Mouse (Mus musculus) CH12.LX (cell line): Measurements from ENCODE around the gene Pcdh9. TPM values are rescaled to one million over a fixed set of nuclear protein-coding genes. Genes with fewer than 3 reads are reported as not detected.

Experiments
- DNase-seq: peaks from one replicate; pipeline ENCODE4 v3.0.0-alpha.2; 2013; ENCODE audit errors: extremely low read depth
- H3K27ac ChIP-seq: 2 replicates; pipeline ENCODE4 v1.5.1; 2012; ENCODE audit warnings: low read depth, mild to moderate bottlenecking, control low read depth, moderate library complexity; ENCODE audit not compliant: insufficient read depth
- H3K27me3 ChIP-seq: replicated peaks from 2 replicates; pipeline ENCODE3; 2012; ENCODE audit warnings: inconsistent platforms
- H3K36me3 ChIP-seq, 2 experiments: replicated peaks in 1 of 2; 2 replicates each; pipeline versions ENCODE3 to v1.6.1; 2012; ENCODE audit warnings: inconsistent platforms in 1 of 2, low read length in 1 of 2, mild to moderate bottlenecking in 1 of 2, mixed read lengths in 1 of 2, moderate library complexity in 1 of 2; ENCODE audit not compliant: control insufficient read depth in 1 of 2, insufficient read depth in 1 of 2
- H3K4me1 ChIP-seq, 2 experiments: 2 replicates each; pipeline ENCODE4 v1.6.1; 2012; ENCODE audit warnings: inconsistent platforms in 1 of 2, moderate library complexity in 1 of 2; ENCODE audit not compliant: insufficient read depth in 2 of 2, control insufficient read depth in 1 of 2
- H3K4me2 ChIP-seq: 2 replicates; pipeline ENCODE4 v1.6.1; 2012; ENCODE audit warnings: low read depth, mild to moderate bottlenecking, control low read depth; ENCODE audit not compliant: poor library complexity, insufficient read depth, severe bottlenecking
- H3K4me3 ChIP-seq, 3 experiments: fragments of 150-350 bp in 1 of 3; sonication (generic) in 1 of 3; replicated peaks in 1 of 3; 2 replicates each; pipeline versions ENCODE3 to v1.5.1; 2011 to 2012; ENCODE audit warnings: low read depth in 2 of 3, low read length in 2 of 3, mild to moderate bottlenecking in 2 of 3, moderate library complexity in 2 of 3, control low read depth in 1 of 3, improper control_type of control experiment in 1 of 3, inconsistent platforms in 1 of 3, mixed read lengths in 1 of 3; ENCODE audit not compliant: poor library complexity in 1 of 3
- H3K79me2 ChIP-seq: replicated peaks from 2 replicates; pipeline ENCODE4 v1.6.1; 2012; ENCODE audit warnings: mild to moderate bottlenecking, moderate library complexity; ENCODE audit not compliant: control insufficient read depth, poor library complexity, insufficient read depth, severe bottlenecking; ENCODE audit errors: extremely low read depth
- H3K9ac ChIP-seq: 2 replicates; pipeline ENCODE4 v1.6.1; 2012; ENCODE audit warnings: low read depth, mild to moderate bottlenecking, control low read depth, moderate library complexity; ENCODE audit not compliant: insufficient read depth
- H3K9me3 ChIP-seq: replicated peaks from 2 replicates; pipeline ENCODE3; 2012; ENCODE audit warnings: low read length, inconsistent platforms, mixed read lengths
- BHLHE40 ChIP-seq: IDR thresholded peaks from 2 replicates; pipeline ENCODE4 v1.6.1; 2011; ENCODE audit warnings: mild to moderate bottlenecking, low read depth, low read length, improper control_type of control experiment
- CHD1 ChIP-seq: IDR thresholded peaks from 2 replicates; pipeline ENCODE4 v1.6.1; 2012; ENCODE audit warnings: low read depth, low read length, improper control_type of control experiment, inconsistent platforms
- CHD2 ChIP-seq: IDR thresholded peaks from 2 replicates; pipeline ENCODE4 v1.6.1; 2011; ENCODE audit warnings: low read length, improper control_type of control experiment
- ELF1 ChIP-seq: IDR thresholded peaks from 2 replicates; pipeline ENCODE4 v1.6.1; 2014; ENCODE audit warnings: low read depth, mild to moderate bottlenecking, inconsistent platforms, low read length, improper control_type of control experiment
- ETS1 ChIP-seq: conservative IDR thresholded peaks from 2 replicates; pipeline ENCODE4 v1.6.1; 2012; ENCODE audit warnings: low read depth, mild to moderate bottlenecking, inconsistent platforms, low read length, improper control_type of control experiment, moderate library complexity
- GABPA ChIP-seq: IDR thresholded peaks from 2 replicates; pipeline ENCODE4 v1.6.1; 2012; ENCODE audit warnings: low read depth, low read length, improper control_type of control experiment, inconsistent platforms; ENCODE audit not compliant: insufficient replicate concordance
- HCFC1 ChIP-seq: IDR thresholded peaks from 2 replicates; pipeline ENCODE4 v1.6.1; 2012; ENCODE audit warnings: low read depth, mild to moderate bottlenecking, inconsistent platforms, low read length, improper control_type of control experiment
- IRF4 ChIP-seq: IDR thresholded peaks from 2 replicates; pipeline ENCODE4 v1.6.1; 2014; ENCODE audit warnings: low read depth, mild to moderate bottlenecking, inconsistent platforms, low read length, improper control_type of control experiment
- JUN ChIP-seq: IDR thresholded peaks from 2 replicates; pipeline ENCODE4 v1.6.1; 2011; ENCODE audit warnings: low read depth, mild to moderate bottlenecking, low read length, improper control_type of control experiment, moderate library complexity; ENCODE audit not compliant: insufficient read depth
- MAFK ChIP-seq: IDR thresholded peaks from 2 replicates; pipeline ENCODE4 v1.6.1; 2011; ENCODE audit warnings: low read length, improper control_type of control experiment; ENCODE audit not compliant: insufficient replicate concordance
- MYC ChIP-seq: IDR thresholded peaks from 2 replicates; pipeline ENCODE4 v1.6.1; 2011; ENCODE audit warnings: low read depth, mild to moderate bottlenecking, improper control_type of control experiment, low read length
- PAX5 ChIP-seq: IDR thresholded peaks from 2 replicates; pipeline ENCODE4 v1.6.1; 2012; ENCODE audit warnings: low read length, inconsistent platforms, mixed read lengths
- SIN3A ChIP-seq: IDR thresholded peaks from 2 replicates; pipeline ENCODE4 v1.6.1; 2012; ENCODE audit warnings: low read length, improper control_type of control experiment, inconsistent platforms
- USF1 ChIP-seq: IDR thresholded peaks from 2 replicates; pipeline ENCODE4 v1.6.1; 2014; ENCODE audit warnings: low read depth, mild to moderate bottlenecking, inconsistent platforms, low read length, improper control_type of control experiment
- USF2 ChIP-seq: conservative IDR thresholded peaks from 2 replicates; pipeline ENCODE4 v1.6.1; 2011; ENCODE audit warnings: low read depth, low read length, improper control_type of control experiment
- ZKSCAN1 ChIP-seq: IDR thresholded peaks from 2 replicates; pipeline ENCODE4 v1.6.1; 2012; ENCODE audit warnings: low read depth, inconsistent platforms, low read length, improper control_type of control experiment, borderline replicate concordance
- ZNF384 ChIP-seq: IDR thresholded peaks from 2 replicates; pipeline ENCODE4 v1.6.1; 2012; ENCODE audit warnings: low read depth, low read length, improper control_type of control experiment, inconsistent platforms
- dilution Hi-C: fragments of 300-500 bp; cut with MboI; formaldehyde crosslinking; loops from 2 replicates; pipeline ENCODE4 v1.14.3; 2020; ENCODE audit warnings: low sequenced_read_pairs; ENCODE audit not compliant: extremely low pct_unique_long_range_greater_than_20kb, extremely low pct_ligation_motif_present
- in situ Hi-C: fragments of 300-500 bp; cut with MboI; formaldehyde crosslinking; loops from 3 replicates; pipeline ENCODE4 v1.14.3; 2019; ENCODE audit warnings: low sequenced_read_pairs, low pct_ligation_motif_present, low pct_unique_long_range_greater_than_20kb, mixed read lengths
- polyA plus RNA-seq: library from polyadenylated mRNA; unstranded; fragments of >175 nt; gene quantifications from 2 replicates; pipeline ENCODE4 v1.2.1, GENCODE M21; 2012; ENCODE audit warnings: low read depth; ENCODE audit not compliant: insufficient read length
- total RNA-seq, 2 experiments: library from RNA; depleted of rRNA; stranded (reverse); fragments of 300-350 nt in 1 of 2; fragments of >200 nt in 1 of 2; gene quantifications; 2 replicates each; pipeline ENCODE4 v1.2.3; 2012 to 2014

Gene Pcdh9
- total and polyA plus RNA-seq, 3 experiments: not detected

DNA sequence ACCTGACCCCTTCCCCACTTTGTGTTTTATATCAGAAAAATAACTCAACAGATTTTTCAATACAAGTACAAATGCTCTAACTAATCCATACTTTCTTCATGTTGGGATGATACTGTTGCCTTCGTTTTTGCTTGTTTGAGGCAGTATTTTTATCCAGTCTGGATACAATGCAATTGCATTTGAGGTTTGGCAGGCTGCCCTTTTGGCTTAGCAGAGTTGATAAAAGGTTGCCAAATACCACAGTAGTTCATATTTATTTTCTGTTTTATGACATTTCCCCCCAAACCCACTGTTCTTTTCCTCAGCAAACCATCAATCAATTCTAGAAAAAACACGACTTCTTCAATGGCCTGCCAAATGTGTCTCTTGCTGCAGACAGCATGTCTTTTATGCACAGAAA lies 415.5 kb downstream of the Pcdh9 start:
- H3K4me3 ChIP-seq: no peak overlapping the region
- dilution Hi-C loops: no loop called here
- in situ Hi-C loops: no loop called here
- H3K9ac ChIP-seq: no peak overlapping the region
- no peak overlapping the region for H3K27ac ChIP-seq
- no peaks in the 10 kb centered on the region for H3K36me3 ChIP-seq
- peaks cover 22% of the 10 kb centered on the region for H3K9me3 ChIP-seq
- H3K27me3 ChIP-seq: no peaks in the 10 kb centered on the region
- H3K4me1 ChIP-seq: no peaks in the 10 kb centered on the region
- no peak for DNase-seq
- TF ChIP-seq SIN3A (no peak), MAFK (no peak), ELF1 (no peak), HCFC1 (no peak), MYC (no peak), ETS1 (no peak), CHD2 (no peak), IRF4 (no peak), ZNF384 (no peak), USF1 (no peak)
- no peaks in the 10 kb centered on the region for H3K79me2 ChIP-seq
- no peak overlapping the region for H3K4me2 ChIP-seq

DNA sequence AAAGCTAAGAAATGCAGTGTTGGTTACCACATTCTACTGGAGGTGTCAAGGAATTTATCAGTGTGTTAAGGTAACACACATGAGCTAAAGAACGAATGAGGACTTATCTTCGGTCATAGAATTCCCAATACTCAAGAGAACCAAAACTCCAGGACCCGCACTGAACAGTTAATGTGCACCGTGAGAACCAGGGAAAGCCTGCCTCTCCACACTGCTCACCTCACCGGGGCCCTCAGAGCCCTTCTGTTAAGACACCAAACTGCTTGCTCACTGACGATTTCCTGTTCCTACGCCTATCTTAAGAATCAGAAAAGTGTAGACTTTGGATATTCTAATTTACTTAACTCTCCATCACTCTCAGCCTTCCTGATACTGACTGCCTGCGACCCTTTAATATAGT lies 418.0 kb downstream of the Pcdh9 start:
- dilution Hi-C loops: no loop called here
- no peak overlapping the region for H3K4me2 ChIP-seq
- no peaks in the 10 kb centered on the region for H3K79me2 ChIP-seq
- H3K9ac ChIP-seq: no peak overlapping the region
- DNase-seq: no peak
- no peak for TF ChIP-seq CHD1
- TF ChIP-seq JUN: no peak
- TF ChIP-seq PAX5: no peak
- no peak for TF ChIP-seq GABPA
- TF ChIP-seq BHLHE40: no peak
- TF ChIP-seq HCFC1: no peak
- TF ChIP-seq USF2: no peak
- no peak for TF ChIP-seq ZKSCAN1
- TF ChIP-seq ETS1: no peak
- no peak for TF ChIP-seq SIN3A
- no peak overlapping the region for H3K27ac ChIP-seq
- H3K4me1 ChIP-seq: no peaks in the 10 kb centered on the region
- in situ Hi-C loops: no loop called here
- no peak overlapping the region for H3K4me3 ChIP-seq
- peaks cover 27% of the 10 kb centered on the region for H3K9me3 ChIP-seq
- H3K36me3 ChIP-seq: no peaks in the 10 kb centered on the region
- H3K27me3 ChIP-seq: no peaks in the 10 kb centered on the region
